Mouse (Mus musculus) kidney, postnatal 14 days (tissue): ENCODE results near the gene Arhgap27.

Source experiments
- DNase-seq: peaks from one replicate; pipeline ENCODE4 v3.0.0; 2022; ENCODE audit warnings: mixed read lengths

Gene Arhgap27

DNA sequence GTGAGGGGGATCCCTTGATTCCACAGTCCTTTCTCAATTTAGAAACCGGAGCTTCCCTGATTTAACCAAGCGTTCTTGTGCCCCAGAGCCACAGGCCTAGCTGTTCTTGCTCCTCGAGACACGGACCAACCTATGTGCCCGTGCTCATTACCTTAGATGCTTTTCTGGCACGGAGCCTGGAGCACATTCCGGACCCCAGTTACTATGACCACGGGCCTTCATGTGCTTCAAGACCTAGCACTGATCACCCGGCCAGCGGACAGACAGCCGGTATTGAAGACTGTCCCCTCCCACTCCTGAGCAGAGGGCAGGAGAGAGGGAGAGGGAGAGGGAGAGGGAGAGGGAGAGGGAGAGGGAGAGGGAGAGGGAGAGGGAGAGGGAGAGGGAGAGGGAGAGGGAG lies 8.2 kb downstream of the Arhgap27 start:
- peak; percentile 89 for DNase-seq

DNA sequence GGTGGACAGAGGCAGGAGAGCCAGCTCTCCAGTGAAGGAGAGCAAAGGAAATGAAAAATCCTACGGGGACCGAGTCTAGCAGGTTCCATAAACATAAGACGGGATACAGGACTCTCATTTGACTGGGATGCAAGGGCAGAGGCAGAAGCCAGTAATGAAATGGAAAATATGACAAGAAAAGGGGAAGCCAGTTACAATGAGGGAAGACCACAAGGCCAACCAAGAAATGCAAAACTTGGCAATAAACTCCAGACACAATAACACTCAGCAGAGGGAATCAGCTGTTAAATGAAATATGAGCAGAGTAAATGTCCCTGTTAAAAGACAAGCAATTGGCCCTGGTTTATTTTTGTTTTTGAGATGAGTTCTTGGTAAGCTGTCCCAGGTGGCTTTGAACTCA lies 9.5 kb downstream of the Arhgap27 start:
- no peak for DNase-seq

DNA sequence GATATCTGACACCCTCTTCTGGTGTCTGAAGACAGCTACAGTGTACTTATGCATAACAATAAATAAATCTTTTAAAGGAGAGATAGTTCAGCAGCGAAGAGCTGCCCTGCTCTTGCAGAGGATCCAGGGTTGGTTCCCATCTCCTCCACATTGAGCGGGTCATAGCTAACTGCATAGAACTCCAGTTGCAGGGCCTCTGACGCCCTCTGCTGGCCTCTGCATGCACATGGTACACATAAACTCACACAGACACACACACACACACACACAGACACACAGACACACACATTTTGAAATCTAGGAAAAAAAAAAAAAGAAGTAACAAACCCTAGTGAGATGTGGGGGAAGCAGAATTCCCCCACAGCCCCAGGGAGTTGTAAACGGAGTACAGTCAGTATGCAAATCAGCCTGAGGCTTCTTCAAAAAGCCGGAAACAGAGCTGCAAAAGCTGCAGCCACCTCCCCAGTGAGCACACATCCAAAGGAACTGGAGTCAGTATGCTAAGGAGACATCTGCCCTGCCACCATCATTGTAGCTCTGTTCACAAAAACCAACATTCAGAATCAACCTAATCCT lies 11.2 kb downstream of the Arhgap27 start:
- no peak for DNase-seq

DNA sequence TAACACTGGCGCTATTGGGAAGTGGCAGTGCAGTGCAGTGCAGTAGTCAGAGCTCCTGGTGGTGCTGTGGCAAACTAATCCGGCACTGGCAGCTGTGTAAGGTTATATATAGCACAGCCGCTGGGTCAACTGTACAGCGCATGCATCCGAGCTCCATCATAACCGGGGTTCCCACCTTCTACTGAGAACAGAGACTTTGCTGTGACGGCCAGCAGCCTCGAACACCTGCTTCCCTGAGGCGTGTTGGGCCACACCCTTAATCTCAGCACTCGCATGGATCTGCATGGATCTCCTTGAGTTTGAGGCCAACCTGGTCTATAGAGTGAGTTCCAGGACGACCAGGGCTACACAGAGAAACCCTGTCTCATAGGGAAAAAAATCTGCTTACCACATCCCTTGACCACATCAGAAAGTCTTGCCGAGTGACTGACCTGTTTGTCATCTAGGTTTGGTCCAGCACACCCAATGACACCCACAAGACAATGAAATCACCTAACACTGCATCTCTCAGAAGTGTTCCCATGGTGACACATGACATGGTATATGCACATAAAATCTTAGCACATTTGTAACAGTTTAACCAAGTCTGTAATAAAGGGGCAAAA lies 12.7 kb downstream of the Arhgap27 start:
- DNase-seq: no peak

DNA sequence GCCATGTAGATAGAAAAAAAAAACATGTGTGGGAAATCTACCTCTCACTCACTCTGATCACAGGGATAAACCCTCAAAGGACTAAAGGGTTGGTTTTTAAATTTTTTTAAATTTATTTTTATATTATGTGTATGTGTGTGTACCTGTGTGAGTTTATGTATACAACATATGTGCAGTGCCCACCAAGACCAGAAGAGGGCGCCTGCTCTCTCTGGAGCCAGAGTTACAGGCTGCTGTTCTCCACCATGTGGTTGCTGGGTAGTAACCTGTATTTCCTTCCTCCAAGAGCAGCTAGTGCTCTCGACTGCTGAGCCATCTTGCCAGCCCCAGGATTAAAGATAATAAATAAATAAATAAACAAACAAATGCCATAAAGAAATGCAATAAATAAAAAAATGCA lies 13.8 kb downstream of the Arhgap27 start:
- DNase-seq: no peak

DNA sequence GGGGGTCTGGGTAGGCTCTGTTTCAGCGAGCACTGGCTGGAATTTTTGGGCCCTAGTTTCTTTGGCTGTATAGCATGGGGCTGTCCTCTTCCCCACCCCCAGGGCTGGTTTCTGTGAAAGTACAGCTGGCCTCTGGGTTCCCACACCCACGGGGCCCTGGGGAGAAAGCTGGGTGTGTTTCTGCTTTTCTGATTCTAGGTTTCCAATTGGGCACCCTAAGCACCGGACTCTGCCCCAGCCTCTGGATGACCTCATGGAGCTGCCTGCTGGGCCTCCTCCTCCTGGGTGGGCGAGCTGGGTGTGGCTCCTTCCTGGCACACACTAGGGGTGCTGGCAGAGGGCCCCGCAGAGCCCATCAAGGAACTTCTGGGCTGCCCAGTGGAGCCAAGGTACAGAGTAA lies 16.8 kb downstream of the Arhgap27 start:
- peak; percentile 89 for DNase-seq

DNA sequence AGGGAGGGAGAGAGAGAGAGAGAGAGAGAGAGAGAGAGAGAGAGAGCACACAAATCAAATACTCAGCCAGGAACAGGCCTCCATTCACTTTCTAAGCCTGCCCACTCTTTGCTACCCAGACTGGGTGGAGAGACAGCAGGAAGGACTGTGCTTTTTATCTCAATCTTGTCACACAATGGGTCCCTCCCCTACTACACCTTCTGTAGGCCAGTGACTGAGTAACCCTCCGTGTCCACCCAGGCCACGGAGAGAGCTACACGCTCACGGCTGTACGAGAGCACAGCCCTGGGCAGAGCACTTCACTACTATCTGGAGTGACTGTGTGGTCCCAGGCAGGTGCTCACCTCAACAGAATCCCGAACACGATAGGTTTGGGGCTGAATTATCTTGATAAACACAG lies 17.3 kb downstream of the Arhgap27 start:
- no peak for DNase-seq

DNA sequence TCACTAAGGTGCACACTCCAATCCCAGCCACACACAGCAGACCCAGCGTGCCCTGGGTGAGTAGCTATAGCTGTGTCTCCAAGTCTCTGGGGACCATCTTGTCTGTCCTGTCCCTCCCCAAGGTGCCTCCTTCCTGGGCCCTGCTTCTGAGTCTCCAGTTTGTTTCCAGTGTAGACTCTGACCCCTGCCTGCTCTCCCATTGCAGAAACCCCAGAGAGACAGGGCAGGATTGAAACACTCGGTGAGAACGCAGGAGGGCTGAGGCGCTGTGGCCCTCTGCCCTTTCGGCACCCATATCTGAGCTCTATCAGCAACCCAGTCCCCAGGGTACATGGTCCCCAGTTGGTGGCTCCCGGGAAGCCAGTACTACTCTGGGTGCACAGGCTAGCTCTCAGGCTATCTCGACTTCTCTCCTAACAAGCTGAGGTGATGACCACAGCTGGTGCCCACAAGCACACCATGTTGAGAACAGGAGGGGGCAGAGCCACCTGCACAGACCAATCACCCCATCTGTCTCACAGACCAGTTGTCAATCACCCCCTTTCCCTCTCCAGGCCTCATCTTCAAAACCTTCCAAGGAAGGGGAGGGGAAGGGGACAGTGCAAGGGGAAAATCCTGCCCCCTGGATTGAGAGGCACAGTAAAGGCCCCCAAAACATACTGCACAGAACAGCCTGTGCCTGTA lies 17.9 kb downstream of the Arhgap27 start:
- DNase-seq: no peak

DNA sequence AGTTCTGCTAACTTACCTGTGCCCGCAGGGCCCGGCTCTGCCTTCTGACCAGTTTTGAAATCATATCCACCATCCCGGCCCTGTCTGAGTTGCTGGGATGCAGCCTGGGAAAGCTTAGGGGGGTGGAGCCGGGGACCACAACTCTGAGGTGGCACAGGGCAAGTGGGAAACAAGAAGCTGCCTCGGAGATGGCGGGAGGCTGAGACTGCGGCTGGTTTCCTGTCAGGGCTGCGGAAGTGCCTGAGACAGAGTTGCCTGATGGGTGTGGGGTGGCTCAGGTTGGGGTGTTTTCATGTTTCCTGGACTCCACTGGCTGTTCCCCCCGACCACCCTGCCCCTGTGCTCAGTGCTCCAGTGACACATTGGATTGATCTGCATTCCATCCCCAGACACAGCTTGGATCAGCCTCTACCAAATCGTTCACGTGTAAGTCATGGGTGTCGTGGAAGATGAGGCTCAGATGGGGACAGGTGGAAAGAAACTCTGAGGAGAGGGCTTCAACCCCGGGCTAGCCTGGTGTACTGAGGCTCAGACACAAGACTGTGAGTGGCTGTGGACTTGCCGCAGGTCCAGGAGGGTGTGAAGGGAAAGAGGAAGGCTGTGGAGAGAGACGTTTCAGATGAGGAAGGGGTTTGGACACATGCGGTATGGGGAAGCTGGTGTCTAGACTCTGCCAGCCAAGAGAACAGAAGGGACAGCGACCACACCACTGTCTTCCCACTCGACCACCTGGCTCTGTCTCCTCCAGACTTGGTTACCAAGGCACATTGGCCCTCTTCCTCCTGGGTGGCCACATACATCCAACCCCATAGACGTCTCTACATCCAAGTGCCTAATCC lies 18.8 kb downstream of the Arhgap27 start:
- DNase-seq: no peak

DNA sequence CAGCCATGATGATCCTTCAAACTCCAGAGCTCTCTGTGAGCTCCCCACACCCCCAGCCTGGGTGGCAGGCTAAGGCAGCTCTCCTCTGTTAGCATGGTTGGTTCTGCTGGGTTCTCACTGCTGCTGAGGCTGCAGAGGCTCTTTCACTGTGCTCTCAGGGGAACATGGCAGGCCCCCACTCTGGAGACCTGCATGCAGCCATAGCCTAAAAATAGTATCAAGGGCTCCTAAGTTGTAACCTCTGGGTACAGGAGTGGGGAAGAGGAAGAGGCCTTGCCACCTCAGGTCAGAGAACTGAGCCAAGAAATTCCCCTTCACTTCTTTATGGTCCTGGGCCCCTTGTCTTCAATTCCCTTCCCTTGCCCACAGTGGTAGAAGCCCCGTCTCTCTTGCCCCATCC lies 19.6 kb downstream of the Arhgap27 start:
- DNase-seq: no peak

DNA sequence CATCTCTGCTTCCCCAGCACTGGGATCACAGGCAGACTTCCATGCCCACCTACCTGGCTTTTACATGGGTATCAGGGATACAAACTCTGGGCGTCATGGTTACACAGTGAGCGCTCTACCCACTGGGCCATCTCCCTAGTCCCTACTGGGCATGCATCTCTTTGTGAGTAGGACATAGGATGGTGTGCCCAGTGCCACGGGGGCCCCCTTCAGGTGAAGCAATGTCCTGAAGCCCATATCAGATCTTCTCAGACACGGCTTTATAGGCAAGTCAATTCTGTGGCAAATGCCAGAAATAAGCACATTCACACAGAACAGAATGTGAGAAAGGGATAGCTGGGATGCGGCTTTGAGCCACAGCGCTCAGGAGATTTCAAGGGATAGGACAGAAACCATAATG lies 20.4 kb downstream of the Arhgap27 start:
- no peak for DNase-seq

DNA sequence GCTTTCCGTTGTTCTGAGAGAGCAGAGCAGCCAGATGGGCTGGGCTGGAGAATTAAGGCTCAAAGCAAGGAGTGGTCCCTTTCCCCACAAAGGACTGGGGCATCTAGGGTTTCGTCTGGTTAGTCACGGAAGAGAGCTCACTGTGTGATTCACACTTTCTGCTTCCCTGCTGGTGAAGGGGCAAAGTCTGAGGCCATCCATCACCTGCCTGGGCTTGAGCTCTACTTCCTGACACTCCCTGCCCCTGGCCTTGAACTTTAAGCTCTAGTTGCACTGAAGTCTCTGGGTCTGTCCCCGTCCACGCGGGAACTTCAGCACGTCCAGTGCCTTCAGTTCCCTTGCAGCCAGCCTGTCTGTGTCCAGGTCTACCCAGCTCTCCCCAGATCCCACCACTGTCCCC lies 22.8 kb downstream of the Arhgap27 start:
- peak; percentile 84 for DNase-seq

DNA sequence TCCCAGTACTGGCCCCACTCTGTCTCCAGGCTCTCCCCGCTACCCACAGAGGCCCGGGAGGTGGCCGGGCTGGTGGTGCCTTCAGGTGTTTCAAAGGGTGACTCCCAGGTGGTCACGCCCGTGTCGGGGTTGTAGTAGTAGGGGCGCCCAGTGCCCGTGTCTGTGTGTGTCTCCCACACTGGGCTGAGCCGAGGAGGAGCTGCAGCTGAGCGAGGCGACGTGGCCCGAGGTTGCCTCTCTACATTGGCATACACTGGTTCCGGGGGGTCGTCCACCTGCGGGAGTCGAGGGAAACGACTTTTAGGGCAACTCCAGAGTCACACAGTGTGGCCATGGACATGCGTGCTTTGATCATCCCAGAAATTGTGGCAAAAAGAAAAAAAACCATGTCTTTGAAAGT lies 23.4 kb downstream of the Arhgap27 start:
- no peak for DNase-seq

DNA sequence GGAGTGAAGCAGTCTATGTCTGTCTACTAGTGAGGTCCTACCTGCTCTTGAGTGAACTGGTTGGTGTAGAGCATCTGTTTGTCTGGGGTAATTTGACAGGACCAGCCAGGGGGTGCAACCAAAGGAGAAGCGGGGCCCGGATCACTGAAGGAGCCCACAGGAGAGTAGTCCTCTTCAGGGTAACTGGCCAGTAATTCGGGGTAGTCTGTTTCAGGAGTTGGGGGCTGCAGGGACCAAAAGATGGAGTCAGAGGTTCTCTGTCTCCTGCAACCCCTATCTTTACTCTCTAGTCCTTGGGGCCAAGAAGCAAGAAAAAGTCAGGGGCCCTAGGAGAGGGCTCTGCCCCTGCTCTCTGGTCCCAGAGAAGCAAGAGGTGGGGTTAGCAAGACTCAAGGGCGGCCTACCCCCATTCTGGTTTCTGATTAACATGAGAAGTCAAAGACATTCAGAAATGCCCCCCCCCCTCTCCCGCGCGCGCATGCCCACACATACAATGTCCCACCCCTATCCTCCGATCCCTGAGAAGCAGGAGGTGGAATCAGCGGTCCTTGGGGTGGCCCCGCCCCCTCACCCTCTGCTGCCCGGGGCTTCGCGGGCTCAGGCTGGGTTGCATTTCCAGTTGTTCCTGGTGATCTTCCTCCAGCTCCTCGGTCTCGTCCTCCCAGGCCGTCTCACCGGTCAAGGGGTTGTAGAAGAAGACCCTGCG lies 23.9 kb downstream of the Arhgap27 start:
- peak; percentile 89 for DNase-seq

DNA sequence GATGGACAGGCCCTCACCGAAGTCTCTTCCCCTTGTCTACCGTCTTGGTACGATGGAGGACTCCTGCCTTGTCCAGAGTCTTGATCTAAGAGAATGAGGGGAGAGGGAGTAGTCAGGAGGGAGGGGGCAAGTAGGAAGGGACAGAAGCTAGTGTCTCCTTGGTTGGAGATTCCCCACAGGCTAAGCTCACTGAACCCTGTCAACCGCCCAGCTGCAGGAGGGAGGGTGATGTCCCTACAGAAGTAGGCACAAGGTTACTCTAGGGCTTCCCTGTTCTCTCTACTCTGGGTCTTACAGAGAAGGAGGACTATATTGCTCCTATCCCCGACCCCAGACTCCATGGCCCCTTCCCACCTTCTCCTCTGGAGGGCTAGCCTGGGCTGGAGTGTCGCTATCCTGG lies 24.8 kb downstream of the Arhgap27 start:
- DNase-seq: peak; percentile 55

DNA sequence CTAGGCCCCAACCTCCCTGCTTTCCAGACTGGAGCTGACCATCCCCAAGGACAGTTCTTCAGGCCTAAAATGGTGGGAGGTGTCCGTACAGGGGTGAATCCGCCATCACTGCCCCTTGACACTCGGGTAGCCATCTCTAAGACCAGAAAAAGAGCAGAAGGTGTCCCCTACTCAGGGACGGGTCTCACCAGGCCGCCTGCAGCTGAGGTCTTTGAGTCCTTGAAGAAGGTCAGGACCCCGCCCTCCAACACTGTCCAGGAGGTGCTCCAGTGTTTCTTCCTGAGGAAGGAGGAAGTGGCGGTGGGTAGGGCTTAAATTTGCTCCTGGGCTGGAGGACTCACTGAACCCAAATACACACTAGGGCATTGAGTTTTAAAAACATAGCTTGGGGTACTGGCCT lies 25.4 kb downstream of the Arhgap27 start:
- no peak for DNase-seq

DNA sequence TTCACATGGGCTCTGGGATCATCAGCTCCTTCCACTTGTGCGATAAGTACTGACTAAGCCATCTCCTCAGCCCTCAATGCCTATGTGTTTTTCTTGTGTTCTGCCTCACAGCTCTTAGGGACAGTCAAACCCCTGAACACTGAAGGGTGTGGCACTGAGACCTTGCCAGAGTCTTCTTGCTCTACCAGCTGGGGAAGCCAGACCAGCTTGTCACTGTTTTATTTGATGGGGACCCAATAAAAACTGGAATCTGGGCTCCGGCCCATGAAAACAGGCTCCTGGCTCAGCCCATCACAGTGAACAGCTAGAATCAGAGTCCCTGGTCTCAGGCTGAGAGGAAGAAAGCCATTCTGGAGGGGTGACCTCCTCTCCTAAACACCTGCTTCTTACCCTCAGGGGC lies 26.3 kb downstream of the Arhgap27 start:
- no peak for DNase-seq

DNA sequence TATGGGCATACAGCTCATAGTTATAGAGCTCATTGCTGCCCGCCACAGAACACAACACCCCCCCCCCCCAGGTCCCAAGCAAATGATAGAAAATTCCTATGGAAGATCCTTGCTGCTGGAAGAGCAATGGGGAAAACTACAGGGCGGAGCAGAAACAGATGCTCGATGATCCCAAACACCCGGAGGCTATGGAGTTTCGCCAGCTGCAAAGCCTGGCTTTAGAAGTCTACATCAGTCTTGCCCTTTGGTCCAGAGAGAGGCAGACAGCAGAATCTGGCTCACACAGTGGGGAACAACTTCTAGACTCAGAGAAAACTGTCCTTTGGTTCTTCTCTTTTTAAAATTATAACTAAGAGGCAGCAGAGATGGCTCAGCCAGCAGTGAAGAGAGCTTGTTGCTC lies 27.9 kb downstream of the Arhgap27 start:
- peak; percentile 74 for DNase-seq

DNA sequence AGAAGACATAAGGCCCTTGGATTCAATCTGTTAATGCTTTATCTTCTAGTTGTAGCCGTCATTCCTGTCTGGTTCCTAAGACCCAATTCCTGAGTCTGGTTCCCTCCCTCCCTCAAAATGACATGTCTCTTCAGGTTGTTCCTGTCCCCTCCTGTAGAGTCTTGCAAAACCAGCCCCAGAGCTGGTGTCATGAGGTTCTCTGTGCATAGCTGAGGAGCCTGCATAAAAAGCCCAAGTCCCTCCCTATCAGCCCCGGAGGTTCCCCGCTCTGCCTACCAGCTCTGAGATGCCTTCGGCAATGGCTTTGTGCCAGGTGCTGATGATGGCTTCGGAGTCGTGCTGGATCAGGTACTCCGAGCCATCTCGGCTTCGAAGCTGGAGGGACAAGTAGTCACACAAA lies 28.6 kb downstream of the Arhgap27 start:
- peak; percentile 62 for DNase-seq

DNA sequence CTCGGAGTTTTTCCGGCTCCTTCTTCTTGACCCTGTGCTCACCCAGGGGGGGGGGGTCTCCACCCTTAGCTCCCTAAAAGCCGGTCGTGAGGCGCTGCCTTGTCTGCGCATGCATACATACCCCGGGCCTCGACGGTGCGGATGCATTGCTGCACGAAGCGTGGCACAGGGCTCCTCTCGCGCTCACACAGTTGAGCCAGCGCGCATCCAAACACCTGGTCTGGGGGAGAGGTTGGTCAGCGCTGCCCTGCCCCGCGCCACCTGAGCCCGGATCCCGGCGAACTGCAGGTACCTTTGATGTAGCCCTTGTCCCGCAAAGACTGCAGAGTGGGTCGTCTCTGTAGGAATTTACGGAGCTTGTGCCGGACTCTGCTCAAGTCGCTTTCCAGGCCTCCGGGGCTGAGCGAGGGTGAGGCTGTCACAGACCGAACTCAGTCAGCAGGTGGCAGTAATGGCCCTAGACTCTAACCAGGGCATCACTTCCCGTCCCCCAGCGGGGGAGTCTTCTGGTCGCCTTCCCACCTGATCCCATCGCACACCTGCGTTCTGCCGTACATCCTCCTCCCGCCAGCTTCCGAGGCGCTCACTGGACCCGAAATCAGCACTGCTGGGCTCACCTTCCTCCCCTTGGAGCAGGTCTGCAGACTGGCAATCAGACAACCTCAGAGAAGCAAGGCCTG lies 29.6 kb downstream of the Arhgap27 start:
- peak; percentile 65 for DNase-seq

DNA sequence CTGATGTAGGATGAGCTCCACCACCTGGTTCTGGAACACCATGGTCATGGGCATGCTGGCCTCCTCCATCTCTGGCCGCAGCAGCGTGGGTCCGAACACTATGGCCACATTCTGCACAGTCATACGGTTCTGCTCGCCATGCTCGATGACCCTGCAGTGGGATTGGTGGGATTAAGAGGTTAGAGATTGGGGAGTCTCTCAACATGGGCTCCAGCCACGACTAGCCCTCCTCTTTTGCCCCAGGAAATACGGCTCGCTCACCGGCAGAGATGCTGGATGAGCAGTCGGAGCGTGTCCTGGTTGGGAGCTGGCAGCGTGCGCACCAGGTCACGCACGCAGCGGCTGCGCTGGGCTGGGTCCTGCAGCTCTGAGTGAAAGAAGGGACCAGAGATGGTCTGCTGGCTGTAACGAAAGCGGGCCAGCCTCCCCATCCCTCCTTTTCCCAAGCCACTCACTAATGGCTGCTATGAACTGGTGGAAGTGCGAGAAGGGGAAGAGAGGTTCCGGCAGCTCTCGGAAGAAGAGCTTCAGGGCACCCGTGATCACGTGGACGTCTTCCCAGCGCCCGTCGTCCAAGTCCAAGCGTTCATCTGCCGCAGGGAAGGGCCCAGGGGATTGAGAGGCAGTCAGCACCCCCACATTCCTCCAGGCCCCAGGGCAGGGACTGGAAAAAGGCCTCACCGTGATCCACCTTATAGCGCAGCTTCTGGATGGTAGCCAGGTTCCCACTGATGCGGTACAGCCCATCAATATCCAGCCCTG lies 30.4 kb downstream of the Arhgap27 start:
- DNase-seq: no peak
